Mouse (Mus musculus) urinary bladder, adult 2 months (tissue): ENCODE data around the gene Pom121l2. TPM values are rescaled to one million over a fixed set of nuclear protein-coding genes. Genes with fewer than 3 reads are reported as not detected.

Experiments
- DNase-seq: peaks from one replicate; pipeline ENCODE4 v3.0.0; 2022; ENCODE audit warnings: low spot score
- polyA plus RNA-seq: library from polyadenylated mRNA; depleted of rRNA; stranded (reverse); fragments of >200 nt; gene quantifications from 2 replicates; pipeline ENCODE4 v1.2.3, GENCODE M21; 2012

The Pom121l2 gene
- polyA plus RNA-seq, 1 experiment: not detected

DNA sequence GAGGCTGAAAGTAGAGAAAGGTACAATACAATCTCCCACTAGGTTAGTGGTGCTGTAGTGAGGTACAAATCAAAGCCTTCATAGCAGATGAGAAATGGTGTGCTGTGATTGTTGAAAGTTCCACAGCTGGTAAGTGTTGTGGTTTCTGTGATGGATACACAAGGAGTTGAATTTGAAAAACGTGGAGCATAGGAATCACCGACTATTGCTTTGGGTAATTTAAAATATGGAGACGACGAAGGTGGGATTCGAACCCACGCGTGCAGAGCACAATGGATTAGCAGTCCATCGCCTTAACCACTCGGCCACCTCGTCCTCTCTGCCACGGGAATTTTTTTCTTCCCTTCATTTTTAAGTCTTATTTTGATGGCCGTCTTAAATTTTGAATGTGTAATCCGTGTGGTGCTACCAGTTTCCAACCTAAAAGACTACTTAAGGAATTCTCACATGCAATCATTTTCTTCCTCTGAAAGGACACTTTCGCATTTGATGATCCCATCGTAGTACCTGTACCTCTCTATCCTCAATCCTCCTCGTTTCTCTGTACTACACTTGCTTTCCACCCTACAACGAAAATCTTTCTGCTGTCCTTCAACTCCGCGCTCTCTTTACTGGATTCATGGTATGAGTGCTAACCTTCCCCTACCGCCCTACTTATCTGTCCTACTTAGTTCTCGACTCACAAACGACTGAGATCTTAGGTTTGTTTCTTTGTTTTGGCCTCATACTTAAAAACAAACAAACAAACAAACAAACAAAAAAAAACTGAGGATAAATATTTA lies 13.2 kb downstream of the Pom121l2 start:
- no peak for DNase-seq

DNA sequence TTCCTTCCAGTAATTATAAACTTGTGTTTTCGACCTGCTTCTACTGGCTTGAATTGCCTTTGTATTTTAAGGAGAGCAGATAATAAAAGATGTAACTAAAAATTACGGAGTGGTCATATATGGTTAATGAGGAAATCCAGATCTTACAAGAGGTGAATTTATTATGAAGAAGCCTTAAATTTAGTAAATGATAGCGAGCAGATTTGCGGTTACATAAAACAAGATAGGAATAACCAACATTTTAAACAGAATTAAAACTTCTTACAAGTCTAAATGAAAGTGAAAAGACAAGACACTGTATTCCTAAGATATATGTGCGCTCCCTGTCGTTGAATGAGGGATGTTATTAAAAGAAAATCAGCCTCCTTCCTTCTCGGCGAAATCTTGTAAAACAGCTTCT lies 13.9 kb downstream of the Pom121l2 start:
- no peak for DNase-seq

DNA sequence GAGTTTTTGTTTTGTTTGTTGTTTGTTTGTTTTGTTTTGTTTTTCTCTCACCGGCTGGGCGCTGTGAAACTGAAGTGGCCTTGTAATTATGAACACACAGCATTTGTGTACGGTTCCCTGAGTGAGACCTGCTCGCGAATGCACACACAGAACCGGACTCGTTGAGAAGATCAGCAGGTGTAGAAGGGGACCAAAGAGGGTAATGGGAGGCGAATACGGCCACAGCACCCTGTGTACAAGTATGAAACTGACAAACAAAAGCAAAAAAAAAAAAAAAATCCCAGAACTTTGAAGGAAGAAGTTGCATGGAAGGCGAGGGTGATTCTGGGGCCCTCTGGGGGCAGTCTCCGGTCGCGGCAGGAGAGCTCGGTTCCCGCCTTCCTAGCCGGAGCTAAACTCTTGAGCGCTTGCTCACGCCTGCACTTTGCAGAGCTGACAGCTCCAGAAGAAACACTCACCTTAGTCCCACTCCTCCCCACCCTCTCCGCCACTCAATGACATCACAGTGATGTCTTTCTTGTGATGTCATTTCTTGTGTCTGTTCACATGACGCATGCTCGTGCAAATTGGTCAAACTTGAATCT lies 14.4 kb downstream of the Pom121l2 start:
- DNase-seq: no peak

DNA sequence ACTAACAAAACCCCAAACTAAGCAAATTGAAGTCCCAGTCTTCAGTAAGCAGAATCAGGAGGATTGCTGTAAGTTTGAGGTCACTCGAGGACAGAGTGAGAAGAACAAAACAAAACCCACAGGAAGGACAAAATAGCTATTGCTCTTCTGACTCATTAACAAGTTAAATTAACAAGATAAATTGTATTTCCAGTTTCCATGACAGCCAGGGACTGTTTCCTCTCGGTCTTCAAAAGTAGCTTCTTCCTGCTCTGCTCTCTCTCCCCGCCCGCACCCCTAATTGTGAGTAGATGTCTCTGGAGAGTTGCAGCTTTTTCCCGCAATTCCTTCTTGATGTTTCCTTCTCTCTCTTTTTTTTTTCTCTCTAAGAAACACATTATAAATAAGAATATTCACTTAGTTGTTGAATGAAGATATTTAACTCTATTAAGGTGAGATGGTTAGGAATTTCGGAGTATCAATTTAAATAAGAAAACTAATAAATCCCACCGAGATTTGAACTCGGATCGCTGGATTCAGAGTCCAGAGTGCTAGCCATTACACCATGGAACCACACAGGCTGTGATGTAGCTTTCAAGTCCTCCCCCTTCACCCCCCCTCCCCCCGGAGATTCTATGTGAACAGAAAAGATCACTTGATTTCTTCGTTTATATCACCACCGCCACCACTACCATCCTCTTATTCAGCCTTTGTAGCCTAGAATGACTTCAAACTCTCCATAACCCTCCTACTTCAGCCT lies 15.3 kb downstream of the Pom121l2 start:
- DNase-seq: no peak

DNA sequence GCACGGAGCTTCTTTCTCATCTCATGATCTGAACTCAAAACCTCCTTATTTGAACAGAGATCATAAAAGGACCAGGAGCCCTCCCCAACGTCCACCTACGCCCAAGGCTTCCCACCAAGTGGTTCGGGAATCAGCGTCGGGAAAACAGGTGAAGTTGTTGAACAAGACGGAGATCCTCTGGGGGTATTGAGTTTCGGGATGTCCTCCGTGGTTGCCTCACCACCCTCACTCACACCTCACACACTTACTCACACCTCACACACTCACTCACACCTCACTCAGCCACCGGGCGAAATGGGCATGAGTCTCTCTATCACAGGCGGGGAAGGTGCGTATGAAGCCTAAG lies 15.8 kb downstream of the Pom121l2 start:
- DNase-seq: no peak

DNA sequence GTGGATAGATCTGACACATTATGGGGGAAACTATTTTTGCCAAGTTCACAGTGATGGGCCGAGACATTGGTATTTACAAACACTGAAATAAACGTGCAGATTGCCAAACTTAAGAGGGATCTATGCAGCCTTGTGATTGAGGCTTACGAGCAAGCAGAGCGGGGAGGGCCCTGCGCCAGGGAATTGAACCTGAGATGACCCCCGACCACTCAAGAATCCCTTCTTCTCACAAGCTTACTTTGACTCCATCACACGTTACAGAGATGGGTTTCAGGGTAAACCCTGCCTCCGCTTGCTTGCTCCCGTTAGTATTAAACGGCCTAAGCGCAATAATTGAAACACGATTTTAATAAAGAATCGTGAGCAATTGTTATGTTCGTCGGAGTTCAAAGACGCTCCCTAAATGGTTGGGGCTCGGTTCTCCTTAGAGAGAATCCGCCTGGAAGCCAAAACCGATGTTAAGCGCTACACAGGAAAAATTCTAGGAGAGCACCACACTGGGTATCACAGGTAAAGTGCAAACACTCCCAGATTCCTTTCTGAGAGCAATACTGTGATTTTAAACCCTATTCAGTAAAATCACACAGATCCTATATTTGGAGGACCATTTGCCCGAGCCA lies 16.3 kb downstream of the Pom121l2 start:
- no peak for DNase-seq

DNA sequence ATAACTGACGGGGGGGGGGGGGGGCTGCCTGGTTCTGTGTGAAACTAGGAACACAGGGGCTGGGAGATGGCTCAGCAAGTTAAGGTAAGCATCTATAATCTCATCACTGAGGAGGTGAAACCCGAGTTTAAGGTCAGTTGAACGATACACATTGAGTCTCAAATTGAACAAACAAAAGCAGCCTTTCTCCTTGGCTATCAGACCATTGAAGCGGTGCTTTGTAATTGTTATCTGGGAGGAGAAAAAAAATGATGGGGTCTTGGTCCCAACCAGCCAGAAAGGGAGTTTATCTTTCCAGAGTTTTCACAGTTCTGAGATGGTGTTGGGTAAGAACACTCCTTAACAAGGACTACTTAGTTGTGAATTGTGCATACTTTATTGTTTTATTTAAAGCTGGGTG lies 16.8 kb downstream of the Pom121l2 start:
- DNase-seq: no peak

DNA sequence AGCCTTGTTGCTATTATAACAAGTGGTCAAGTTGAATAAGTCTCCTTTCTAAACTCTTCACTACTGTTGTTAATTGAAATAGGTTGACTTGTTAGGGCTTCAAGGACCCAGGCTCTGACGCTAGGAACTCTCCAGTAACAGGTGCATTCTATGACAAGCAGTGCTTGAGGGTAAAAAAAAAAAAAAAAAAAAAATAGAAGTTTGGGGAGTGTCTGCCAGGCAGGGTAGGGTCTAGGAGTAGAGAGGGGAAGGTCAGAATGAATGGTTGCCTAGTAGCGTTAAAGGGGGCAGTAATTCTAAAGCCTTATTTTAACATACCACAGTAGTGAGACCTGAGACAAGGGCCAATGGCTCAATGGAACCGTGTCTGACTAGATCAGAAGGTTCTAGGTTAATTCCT lies 17.4 kb downstream of the Pom121l2 start:
- no peak for DNase-seq

DNA sequence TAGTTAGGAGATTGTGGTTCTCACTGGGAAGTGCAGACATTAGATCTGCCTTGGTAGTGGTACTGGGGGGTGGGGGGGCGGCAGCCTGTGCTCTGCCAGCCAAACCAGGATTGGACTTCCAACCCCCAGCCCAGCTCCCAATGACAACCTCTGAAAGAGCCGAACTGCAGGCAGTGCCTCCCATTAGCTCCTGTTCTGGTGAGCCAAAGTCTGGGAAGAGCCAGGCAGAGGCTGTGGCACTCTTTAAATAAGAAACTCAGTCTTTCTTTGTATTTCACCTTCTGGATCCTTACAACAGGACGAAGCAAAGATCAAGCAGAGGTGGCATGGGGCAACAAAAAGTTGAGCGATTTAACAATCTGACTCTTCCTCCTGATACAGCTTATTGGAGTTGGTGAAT lies 18.2 kb downstream of the Pom121l2 start:
- DNase-seq: no peak

DNA sequence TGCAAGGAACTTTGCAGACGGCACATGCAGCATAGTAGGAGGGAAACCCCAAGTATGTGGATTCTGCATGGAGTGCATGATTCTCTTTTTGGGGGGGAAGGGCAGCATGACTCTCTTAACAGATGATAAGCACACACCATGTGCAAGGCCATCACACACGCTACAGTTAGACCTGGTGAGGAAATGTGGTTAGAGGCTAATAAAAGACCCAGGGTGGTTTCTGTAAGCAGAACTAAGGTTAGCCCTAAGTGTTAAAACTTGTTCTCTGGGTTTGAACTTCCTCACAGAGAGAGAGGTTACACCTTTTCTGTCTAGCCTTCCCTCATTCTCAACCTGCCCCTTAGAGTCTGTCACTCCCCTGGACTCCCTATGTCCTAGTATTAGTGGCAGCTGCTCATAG lies 20.4 kb downstream of the Pom121l2 start:
- DNase-seq: no peak

DNA sequence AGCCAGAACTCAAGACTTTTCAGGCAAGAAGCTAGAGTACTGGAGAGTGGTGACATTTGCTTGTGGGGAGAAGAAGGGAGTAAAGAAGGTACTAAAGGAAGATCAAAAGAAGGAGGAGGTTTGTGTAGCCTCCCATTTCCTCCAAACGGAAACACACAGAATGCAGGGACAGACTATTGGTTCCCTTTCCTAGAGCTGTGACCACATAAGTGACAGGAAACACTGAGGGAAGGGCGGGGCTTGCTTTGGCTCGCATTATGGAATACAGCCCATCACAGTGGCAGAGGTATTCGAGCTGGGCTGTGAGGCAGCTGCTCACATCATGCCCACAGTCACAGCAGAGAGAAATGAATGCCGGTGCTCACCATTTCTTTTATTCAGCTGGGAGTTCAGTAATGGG lies 20.8 kb downstream of the Pom121l2 start:
- DNase-seq: no peak

DNA sequence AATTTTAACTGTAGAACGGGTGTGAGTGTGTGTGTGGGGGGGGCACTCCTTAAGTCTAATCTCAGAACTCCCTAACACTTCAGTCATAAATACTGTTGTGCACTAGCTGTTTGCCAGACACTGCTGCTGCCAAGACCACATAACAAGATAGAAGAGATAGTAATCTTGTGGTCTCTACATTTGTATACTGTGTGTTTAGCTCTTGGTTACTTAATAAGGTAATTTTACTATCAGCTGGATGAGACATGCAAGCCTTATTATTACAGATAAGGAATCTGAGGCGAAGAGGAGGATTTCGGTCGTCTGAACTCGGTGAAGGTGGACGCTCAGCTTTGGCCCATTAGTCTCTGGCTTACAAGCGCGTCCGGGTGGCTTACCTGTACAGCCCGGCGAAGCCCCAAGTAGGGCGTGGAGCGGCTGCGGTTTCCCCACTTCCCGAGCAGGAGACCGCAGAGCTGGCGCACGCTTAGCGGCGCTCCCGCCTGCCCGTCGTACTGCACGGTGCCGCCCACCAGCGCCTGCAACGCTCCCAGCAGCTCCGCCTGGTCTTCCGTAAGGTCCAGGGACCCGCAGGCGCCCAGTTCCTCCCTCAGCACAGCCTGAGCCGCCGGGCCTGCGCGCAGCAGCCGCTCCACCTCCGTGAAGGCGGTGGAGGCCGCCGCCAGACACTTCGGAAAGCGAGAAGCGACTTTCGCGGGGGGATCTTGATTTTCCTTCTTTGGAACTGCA lies 24.8 kb downstream of the Pom121l2 start:
- DNase-seq: peak; percentile 40

DNA sequence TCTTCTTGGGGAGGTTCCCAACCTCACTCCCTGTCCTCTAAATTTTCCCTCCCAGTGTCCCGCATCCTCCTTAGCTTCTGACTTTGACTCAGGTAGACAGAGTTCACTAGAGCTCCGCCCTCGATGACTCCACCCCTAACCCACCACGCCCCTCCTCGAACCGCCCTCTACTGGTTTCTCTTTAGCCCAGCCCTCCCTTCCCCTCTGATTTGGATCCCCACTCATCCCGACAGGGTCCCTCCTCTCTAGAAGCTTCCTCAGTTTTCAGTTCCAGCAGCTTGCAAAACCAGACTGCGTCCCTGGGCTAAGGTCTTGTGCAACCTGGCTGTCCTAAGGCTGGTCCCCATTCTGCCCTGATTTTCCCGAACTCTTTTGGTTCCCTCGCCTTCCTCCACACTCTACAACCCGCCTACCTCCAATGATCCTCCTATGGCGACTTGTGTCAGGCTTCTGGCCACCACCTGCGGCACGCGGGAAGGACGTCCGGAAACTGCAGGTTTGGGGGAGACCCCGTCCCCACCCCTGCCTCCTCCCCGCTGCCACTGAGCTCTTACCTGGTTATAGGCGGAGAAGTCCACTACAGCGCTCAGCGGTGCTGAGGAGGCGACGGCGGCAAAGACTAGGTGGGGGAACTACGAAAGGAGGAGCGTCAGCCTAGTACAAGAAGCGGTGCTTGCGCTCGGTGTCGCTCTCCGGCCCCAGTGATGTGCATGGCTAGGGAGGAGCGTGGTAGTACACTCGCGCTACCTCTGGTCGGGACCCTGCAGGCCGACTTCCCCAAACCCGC lies 25.5 kb downstream of the Pom121l2 start:
- DNase-seq: no peak

DNA sequence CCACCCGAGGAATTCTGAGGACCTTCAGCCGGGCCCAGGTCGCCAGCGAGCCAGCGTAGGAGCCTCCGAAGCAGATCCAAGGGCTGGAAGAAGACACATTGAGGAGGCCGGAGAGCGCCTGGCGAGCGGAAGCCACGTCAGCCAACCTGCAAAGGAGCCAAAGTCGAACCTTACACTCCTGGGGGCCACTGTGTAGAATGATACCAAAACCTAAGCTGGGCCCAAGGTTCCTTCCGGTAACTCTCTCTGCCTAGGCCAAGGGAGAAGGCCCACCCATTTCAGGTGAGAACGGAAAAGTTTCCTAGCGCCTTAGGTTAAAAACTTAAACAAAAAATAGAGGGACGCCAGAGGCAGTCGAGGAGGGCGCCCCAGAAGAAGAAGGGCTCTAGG lies 26.1 kb downstream of the Pom121l2 start:
- DNase-seq: no peak

DNA sequence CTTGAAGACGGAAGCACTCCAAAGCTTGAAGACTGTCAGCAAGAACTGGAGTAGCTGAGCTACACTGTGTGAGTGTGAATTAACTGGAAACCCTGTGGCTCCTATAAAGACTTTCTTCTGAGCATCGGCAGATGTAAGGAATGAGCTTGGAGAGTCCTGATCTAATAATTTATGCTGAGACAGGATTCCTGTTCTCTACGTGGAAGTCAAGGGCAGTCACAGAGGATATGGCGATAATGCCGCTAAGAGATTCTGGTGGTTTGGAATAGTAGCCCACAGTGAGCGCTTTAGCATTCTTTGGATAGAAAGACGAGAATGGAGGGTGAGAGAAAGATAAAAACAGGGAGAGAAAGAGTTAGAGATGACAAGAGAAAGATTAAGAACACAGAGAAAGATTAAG lies 26.9 kb downstream of the Pom121l2 start:
- DNase-seq: no peak

DNA sequence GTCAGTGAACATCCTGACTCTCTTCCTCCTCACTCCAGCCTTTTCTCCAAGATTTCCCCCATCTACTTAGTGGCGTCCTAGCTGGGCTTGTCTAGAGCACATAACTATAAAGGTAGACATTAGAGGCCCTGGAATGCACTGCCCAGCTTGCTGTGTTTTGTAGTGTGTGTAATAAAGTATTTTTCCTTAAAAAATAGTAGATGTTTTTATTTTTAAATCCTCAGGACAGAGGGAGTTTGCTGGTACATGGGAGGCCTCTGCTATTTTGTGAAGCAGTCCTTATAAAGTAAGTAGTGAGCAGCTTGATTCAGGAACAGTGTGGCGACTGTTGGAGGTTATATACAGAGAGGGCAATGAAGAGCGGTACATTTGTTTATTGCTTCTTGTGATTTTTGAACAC lies 27.7 kb downstream of the Pom121l2 start:
- no peak for DNase-seq

DNA sequence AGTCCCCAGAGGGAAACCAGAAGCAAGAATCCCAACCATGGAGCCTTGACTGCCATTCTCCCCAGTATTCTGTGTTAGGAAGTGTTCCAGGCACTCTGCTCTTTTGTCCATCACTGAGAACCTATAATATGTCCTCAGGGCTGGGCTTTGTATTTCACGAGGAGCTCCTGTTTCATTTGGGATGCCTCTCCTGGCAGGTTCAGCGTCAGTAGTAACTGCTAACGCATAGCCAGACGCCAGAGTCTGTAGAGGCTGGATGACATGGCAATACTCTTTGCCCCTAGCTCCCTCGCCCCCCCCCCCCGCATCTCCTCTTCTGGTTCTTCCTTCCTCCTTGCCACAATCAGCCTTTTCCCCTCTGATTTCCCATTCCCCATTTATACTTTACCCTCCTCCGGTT lies 28.6 kb downstream of the Pom121l2 start, which contains the start of gene Prss16:
TSS of gene Prss16 (minus strand) at position 101 of the 400 bp plus-strand sequence.
- DNase-seq: no peak

DNA sequence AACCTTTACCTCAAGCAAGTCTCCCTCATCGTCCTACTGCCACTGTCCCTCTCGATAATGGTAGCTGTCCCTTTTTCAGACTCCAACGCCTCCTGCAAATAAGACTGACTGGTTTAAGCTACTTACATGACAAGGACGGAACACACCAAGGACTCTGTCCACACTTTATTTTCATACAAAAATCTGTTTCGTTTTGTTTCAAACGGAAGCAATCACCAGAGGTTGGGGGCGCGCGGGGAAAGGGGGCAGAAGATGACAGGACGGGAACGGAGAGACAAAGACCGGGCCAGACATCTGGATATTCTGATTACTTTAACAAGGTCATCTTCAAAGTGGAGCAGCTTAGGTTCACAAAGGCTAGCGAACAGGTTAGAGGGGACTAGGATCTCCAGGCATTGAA lies 32.7 kb downstream of the Pom121l2 start:
- DNase-seq: no peak

DNA sequence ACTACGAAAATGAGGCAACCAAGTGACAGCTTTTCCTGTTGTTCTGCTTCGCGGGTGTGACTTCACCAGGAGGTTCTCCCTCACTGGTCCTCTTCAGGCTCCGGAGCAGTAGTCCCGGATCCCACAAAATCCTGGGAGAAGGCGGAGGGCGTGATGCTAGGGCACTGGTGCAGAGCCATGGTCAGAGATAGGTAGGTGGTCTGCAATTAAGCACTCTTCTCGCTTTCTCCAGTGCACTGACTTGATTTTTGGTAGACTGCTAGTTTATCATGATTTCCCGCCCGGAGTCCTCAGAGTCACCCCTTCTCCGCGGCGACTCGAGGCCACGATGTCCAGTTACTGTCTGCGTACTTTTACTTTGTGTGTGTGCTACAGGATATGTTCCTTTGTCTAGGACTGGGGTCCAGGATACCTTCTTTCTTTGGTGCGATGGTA lies 33.4 kb downstream of the Pom121l2 start:
- no peak for DNase-seq

DNA sequence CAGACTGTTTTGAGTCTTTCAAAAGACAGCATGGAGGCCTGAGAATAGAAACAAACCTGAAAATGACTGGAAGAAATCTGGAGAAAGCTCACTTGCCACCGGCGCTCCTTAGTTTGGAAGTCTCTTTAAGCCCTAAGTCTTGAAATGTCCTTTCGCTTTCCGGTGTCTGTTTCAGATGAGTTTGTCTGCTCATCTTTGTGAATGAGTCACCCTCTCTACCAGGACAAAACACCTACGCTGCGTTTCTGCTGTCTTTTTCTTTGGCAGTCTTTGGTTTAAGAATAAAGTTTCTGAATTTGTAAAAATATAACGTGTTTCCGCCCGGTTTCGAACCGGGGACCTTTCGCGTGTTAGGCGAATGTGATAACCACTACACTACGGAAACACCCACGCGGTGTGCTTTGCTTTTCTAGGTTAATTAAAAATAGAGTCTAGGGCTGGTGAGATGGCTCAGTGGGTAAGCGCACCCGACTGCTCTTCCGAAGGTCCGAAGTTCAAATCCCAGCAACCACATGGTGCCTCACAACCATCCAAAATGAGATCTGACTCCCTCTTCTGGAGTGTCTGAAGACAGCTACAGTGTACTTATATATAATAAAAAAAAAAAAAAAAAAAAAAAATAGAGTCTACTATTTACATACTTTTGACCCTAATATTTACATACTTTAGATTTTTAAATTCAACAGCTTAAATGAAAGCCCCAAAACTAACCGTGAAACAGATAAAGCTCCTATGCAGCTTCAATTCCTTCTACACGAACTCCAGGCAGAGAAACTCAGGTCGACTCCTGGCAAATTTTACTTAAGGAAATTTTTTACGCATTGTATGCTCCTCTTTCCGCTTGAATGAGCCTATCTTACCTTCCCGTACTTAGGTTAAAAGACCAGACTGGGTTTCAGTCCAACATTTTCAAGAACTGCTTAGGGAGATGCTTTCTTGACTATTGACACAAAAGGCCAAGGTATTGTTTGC lies 34.8 kb downstream of the Pom121l2 start:
- DNase-seq: no peak
